Mouse (Mus musculus) left cerebral cortex, postnatal 4 days (tissue): Measurements from ENCODE around the gene Top1. TPM values are rescaled to one million over a fixed set of nuclear protein-coding genes. Genes with fewer than 3 reads are reported as not detected.
A peak's percentile ranks its signal among the peaks of the same experiment; 100 is the strongest.

ENCODE experiments used
- DNase-seq: peaks from one replicate; pipeline ENCODE4 v3.0.0-alpha.2; 2022
- intact Hi-C: fragments of 180-260 bp; cut with DNase I; formaldehyde crosslinking; loops from one replicate; pipeline ENCODE4 v1.15.1; 2025
- total RNA-seq, 2 experiments: library from RNA; stranded (reverse); gene quantifications; 2 replicates each; pipeline ENCODE4 v1.2.3; 2021

Top1 gene
- total RNA-seq, 2 experiments from 2014 or later, result 105 to 122 TPM

- intact Hi-C loops, result no loop called here
Observed at GRCm38 (mm10) chr2:160702824-160703223, 57.1 kb downstream of the Top1 start.

GRCm38 (mm10) chr2:160707673-160708072 lies 62.0 kb downstream of the Top1 start:
- intact Hi-C loops, result no loop called here
- no peak for DNase-seq

More at GRCm38 (mm10) chr2:160702824-160703223, 57.1 kb downstream of the Top1 start:
- no peak for DNase-seq

DNA sequence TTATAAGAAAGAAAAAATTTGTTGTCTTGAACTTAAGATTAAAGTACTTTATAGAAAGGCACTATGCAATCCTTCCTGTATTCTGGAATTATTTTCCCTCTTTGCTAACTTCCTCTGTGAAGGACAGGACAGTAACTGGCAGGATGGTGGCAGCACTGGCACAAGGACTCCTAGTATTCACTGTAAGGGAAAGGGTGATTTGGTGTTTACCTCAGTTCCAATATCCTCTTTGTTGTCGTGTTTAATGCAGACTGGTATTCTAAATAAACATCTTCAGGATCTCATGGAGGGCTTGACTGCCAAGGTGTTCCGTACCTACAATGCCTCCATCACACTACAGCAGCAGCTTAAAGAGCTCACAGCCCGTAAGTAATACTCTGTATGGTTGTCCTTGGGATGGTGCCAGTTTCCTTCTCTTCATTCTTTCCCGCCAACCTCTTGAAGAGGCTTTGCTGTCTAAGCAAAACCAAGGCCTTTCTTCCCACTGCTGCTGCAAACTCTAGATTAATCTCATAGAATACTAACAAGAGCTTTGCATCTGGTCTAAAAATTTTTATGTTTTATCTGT lies 69.9 kb downstream of the Top1 start:
- intact Hi-C loops, result loop anchor here (5.0 kb wide), 1 partner anchor 172 kb away; no protein-coding TSS in a partner anchor
- no peak for DNase-seq

DNA sequence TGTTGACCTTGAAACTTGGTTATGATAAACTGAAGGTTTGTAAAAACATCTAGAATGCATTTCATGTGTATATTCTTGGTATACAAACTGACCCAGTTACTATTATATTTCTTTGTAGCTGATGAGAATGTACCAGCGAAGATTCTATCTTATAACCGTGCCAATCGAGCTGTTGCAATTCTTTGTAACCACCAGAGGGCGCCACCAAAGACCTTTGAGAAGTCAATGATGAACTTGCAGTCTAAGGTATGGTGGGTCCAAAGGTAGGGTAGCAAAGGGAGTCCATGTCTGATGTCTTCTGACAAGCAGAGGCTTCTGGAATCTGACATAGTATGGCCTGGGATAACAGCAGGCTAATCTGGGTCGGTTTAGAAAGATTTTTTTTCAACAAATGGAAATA lies 71.6 kb downstream of the Top1 start:
- peak; percentile 57 for DNase-seq
- intact Hi-C loops, result loop anchor here (5.0 kb wide), 1 partner anchor 170 kb away; no protein-coding TSS in a partner anchor

- intact Hi-C loops, result loop anchor here (5.0 kb wide), 1 partner anchor 168 kb away; no protein-coding TSS in a partner anchor
Observed at GRCm38 (mm10) chr2:160718811-160719210, 73.1 kb downstream of the Top1 start.

GRCm38 (mm10) chr2:160722714-160723113 lies 77.0 kb downstream of the Top1 start:
- no peak for DNase-seq
- intact Hi-C loops, result no loop called here

More at GRCm38 (mm10) chr2:160718811-160719210, 73.1 kb downstream of the Top1 start:
- DNase-seq, result no peak

- DNase-seq, result no peak
- intact Hi-C loops, result no loop called here
Observed at GRCm38 (mm10) chr2:160723613-160724375, 78.1 kb downstream of the Top1 start.

DNA sequence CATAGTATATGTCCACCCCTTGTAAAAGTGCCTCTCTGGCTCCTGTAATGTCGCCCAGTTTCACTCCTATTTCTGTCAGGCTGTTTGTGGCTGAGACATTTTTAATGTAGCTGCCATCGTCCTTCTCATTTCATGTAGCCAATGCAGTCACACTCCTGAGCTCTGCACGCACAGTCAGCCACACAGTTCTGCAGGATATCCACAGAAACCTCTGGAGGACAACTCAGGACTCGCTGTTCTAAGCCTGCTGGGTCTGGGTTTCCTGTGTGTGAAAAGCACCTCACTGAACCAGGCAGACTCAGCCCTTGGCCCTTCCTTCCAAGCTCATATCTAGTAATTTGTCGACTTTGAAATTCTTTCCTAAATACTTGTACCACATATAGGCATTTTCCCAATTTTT lies 78.8 kb downstream of the Top1 start:
- intact Hi-C loops, result no loop called here
- DNase-seq, result no peak

GRCm38 (mm10) chr2:160725877-160726864 lies 80.5 kb downstream of the Top1 start:
- intact Hi-C loops, result no loop called here

DNA sequence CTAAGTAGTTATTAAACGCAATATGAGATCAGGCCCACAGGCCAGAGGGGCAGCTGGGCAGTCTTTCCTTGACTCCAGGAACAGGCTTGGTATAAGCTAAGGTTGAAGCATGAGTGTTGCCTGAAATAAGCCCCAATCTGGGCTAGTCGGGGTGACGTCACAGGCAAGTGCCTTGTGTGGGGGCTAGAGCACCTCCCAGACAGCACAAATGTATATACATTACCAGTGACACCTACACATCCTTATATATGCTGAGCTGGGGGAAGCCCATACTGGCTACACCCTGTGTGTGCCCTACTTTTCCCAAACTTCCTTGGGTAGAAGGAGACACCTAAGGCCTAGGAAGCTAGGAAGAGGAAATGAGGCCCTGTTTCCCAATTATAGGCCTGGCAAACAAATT lies 83.3 kb downstream of the Top1 start:
- intact Hi-C loops, result no loop called here

More at GRCm38 (mm10) chr2:160725877-160726864, 80.5 kb downstream of the Top1 start:
- DNase-seq, result no peak

DNA sequence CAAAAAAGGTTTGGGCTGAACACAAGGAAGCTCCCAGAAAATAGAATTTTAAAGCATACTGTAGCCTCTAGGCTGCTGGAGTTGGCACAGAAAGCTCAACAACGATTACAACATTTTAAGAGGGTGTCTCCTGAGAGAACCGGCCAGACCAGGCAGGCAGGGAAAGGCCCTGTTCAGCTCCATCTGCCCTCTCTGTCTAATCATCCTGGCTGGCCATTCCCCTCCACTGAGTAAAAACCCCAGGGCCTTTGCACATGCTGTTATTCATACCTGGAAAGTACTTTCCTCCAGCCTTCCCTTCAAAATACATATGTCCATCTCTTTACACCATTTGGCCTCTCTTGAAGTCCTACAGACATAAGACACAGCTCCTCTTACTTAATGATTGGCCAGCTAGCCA lies 83.7 kb downstream of the Top1 start:
- intact Hi-C loops, result no loop called here
- no peak for DNase-seq

More for the DNA sequence above, 83.3 kb downstream of the Top1 start:
- no peak for DNase-seq

DNA sequence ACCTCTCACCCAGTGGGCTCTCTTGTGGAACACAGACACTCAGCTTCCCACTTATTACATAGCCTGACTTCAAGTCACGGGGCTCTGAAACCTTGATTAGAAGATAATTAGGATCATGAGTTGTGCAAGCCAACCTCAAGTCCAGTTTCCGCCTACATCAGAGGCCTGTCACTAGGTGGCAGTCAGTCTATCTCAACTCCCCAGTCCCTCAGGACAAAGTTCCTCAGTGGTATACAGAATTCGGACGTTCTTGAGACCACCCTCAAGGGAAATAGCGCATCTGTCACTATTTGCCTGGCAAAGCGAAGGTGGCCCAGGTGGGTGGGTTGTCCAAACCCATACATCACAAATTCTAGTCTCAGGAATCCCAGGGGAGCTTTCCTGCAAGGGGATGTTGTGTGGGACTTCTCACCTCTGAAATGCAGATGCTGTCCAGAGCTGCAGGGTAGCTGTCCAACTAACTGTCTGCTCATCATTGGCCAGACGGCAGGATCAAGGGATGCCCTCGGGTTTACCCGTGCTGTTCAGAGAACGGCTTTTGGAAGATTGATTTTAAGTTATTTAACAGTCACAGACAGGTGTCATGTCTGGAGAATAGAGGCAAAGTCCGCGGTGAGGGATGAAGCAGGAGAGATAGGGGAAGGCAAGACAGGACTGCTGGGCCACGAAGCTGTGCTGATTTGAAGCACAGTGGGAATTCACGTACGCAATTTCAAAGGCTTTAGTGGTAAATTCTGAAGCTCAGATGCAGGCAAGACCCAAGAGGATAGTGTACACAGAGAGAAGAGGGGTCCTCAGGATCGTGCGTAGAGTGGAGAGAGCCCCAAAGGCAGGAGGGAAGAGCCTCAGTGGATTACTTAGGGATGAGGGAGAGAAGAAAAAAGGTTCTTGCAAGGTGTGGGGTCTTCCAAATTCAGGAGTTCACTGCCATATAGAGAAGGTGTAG lies 84.4 kb downstream of the Top1 start:
- DNase-seq, result no peak

GRCm38 (mm10) chr2:160730797-160731116 lies 85.1 kb downstream of the Top1 start:
- no peak for DNase-seq
- intact Hi-C loops, result no loop called here

More for the DNA sequence above, 84.4 kb downstream of the Top1 start:
- intact Hi-C loops, result no loop called here

DNA sequence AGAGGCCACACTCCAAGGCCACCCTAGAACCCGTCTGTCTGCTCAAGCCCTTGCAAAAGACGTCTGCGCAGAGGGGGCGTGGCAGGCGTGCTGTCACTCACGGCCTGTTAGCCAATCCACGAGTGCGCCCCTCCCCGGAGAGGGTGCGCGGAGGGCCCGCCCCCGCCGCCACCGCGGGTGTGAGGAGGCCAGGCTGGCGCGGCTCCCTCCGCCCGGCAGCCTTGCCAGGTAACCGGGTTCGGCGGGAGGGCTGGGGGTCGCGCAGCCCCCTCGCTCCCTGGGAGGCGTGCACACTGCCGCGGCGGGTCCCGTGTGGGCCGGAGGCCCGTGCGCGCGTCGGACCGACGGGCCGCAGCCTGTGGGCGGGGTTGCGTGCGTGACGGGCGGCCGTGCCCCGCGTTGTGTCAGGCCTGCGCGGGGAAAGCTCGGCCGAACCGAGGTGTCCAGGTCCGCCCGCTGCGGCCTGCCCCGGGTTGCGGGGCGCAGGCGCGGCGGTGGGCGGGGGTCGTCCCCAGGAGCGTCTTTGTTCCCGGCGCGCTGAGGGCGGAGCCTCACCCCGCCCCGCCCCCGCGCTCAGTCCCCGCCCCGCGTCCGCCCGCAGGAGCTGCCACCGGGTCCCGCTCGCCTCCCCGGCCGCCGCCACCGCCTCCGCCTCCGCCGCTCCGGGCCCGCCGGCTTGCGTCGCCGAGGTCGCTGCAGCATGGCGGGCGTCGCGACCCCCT lies 85.6 kb downstream of the Top1 start, which contains the start of gene Plcg1:
TSS of gene Plcg1 (plus strand) at position 184 of the 722 bp plus-strand sequence.
- intact Hi-C loops, result no loop called here

DNA sequence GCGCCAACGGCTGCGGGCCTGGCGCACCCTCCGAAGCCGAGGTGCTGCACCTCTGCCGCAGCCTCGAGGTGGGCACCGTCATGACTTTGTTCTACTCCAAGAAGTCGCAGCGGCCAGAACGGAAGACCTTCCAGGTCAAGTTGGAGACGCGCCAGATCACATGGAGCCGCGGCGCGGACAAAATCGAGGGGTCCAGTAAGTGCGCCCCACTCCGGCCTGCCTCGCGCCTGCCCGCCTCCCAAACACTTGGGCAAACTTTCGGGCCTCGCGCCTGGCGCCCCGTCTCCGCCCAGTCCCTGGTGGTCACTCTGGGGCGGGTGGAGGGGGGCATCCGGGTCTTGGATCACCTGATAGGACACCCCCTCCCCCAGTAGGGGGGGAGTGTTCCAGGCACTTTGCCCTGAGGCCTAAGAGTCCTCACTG lies 86.2 kb downstream of the Top1 start:
- intact Hi-C loops, result no loop called here
- peak; percentile 84 for DNase-seq

More for the DNA sequence above, 85.6 kb downstream of the Top1 start, which contains the start of gene Plcg1:
- peak; percentile 96 for DNase-seq

GRCm38 (mm10) chr2:160732420-160732995 lies 86.8 kb downstream of the Top1 start:
- DNase-seq, result no peak
- intact Hi-C loops, result no loop called here

DNA sequence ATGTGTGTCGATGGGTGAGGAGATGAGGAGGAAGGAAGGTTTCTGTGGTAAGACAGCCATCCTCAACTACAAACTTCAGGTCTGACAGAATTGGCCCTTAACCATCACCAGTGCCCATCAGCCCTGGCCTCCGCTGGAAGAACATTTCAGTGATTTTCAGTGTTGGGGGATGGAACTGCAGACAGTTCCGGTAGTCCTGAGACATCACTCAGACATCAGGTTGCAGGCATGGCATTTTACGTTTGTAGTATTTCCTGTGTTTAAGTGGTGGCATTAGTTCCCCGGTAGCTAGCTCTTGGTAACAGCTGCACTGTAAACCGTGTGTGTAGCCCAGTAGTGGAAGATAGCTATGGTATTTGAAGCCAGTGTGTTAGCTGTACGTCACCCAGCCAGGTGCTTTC lies 87.4 kb downstream of the Top1 start:
- intact Hi-C loops, result no loop called here
- DNase-seq, result no peak

- no peak for DNase-seq
- intact Hi-C loops, result no loop called here
Observed at GRCm38 (mm10) chr2:160734331-160734730, 88.6 kb downstream of the Top1 start.
